Comparison of ENCODE assay signal across 23 mouse cellular contexts in the genomic region with DNA sequence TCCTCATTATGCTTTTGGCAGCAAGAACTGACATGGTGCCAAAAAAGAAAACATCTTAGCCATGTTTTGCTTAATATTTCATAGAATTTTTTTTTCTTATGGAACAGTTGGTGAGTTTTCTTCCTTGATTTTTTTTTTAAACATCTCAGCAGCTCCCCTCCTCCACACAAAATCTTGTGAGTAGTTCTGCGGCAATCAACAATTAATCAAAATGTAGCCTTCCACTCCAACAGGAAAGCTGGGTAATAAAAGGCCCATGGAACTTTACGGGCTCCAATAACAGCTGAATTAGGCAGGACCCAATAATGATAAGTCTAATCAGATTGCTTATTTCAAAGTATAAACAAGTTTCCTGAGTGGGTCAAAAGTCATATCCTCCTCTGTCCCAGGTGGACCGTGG.
DNase-seq lines count a peak whose midpoint lies in the region; ATAC-seq and TF ChIP-seq lines count a peak whose summit lies in the region.
"Had no signal": no experiment of that assay in that cellular context is flagged by ENCODE, and none has a peak within 500 bp of the region (broad histone marks: within the 10 kb centered on the region; RNA-seq: fewer than 3 reads in every experiment).

No protein-coding gene starts in this region.

- ATAC-seq in lung, embryonic 14.5 days (ENCODE audit: insufficient read depth) = no peak
- ATAC-seq in hindbrain, embryonic 16.5 days = no peak
- ATAC-seq: forebrain, embryonic 13.5 days; intestine, embryonic 15.5 days had no signal

- H3K36me3 ChIP-seq in heart, adult 2 months (ENCODE audit: control insufficient read depth, insufficient read depth, low read length) = no peaks in the 10 kb centered on the region; the same call in none of the 2 replicates
- H3K36me3 ChIP-seq in lung, embryonic 14.5 days (ENCODE audit: insufficient read depth) = no peaks in the 10 kb centered on the region
- H3K36me3 ChIP-seq in hindbrain, embryonic 16.5 days (ENCODE audit: control insufficient read depth, insufficient read depth, low read length) = no peaks in the 10 kb centered on the region
- H3K36me3 ChIP-seq: forebrain, embryonic 10.5 days; G1E; heart, embryonic 10.5 days; heart, embryonic 13.5 days; hindbrain, embryonic 12.5 days; hindbrain, embryonic 15.5 days; intestine, embryonic 15.5 days had no signal

- no peaks in the 10 kb centered on the region for H3K9me3 ChIP-seq in lung, embryonic 14.5 days (ENCODE audit: low read depth, low read length)
- no peaks in the 10 kb centered on the region for H3K9me3 ChIP-seq in hindbrain, embryonic 16.5 days (ENCODE audit: control insufficient read depth, low read length)
- H3K9me3 ChIP-seq: forebrain, embryonic 10.5 days; forebrain, embryonic 13.5 days; heart, embryonic 10.5 days; heart, embryonic 13.5 days; hindbrain, embryonic 12.5 days; hindbrain, embryonic 15.5 days; intestine, embryonic 15.5 days had no signal

- no peaks in the 10 kb centered on the region for H3K79me2 ChIP-seq in heart, adult 2 months (replicated peaks; ENCODE audit: control insufficient read depth, insufficient read depth, low read length)

- WGBS in heart, adult 2 months = 42% methylated on average over 3 of the region's 3 CpGs
- 23% methylated on average over 3 of the region's 3 CpGs for WGBS in lung, embryonic 14.5 days
- WGBS in hindbrain, embryonic 16.5 days = 76% methylated on average over 3 of the region's 3 CpGs

- no peak overlapping the region for H3K9ac ChIP-seq in heart, adult 2 months (ENCODE audit: low read depth, low read length)
- no peak overlapping the region for H3K9ac ChIP-seq in lung, embryonic 14.5 days
- no peak overlapping the region for H3K9ac ChIP-seq in hindbrain, embryonic 16.5 days (ENCODE audit: low read depth, low read length)
- H3K9ac ChIP-seq: forebrain, embryonic 13.5 days; heart, embryonic 13.5 days; hindbrain, embryonic 12.5 days; hindbrain, embryonic 15.5 days; intestine, embryonic 15.5 days had no signal

- no peak for TF ChIP-seq CTCF in heart, adult 2 months (IDR thresholded peaks at IDR 0.05)
- TF ChIP-seq CTCF in lung, embryonic 14.5 days (IDR thresholded peaks at IDR 0.05; ENCODE audit: low read depth) = no peak

- no peak overlapping the region for H3K4me2 ChIP-seq in lung, embryonic 14.5 days
- H3K4me2 ChIP-seq in hindbrain, embryonic 16.5 days (ENCODE audit: low read length) = no peak overlapping the region
- H3K4me2 ChIP-seq: forebrain, embryonic 13.5 days; heart, embryonic 13.5 days; hindbrain, embryonic 12.5 days; hindbrain, embryonic 15.5 days; intestine, embryonic 15.5 days had no signal

- no peak overlapping the region for H3K4me3 ChIP-seq in heart, adult 2 months
- no peak overlapping the region for H3K4me3 ChIP-seq in lung, embryonic 14.5 days (ENCODE audit: low read depth, low read length)
- no peak overlapping the region for H3K4me3 ChIP-seq in hindbrain, embryonic 16.5 days (ENCODE audit: low read length)
- H3K4me3 ChIP-seq: forebrain, embryonic 10.5 days; forebrain, embryonic 13.5 days; heart, embryonic 10.5 days; heart, embryonic 13.5 days; hindbrain, embryonic 12.5 days; hindbrain, embryonic 15.5 days; intestine, embryonic 15.5 days had no signal

- no peaks in the 10 kb centered on the region for H3K27me3 ChIP-seq in heart, adult 2 months (ENCODE audit: control insufficient read depth, insufficient read depth, low read length)
- H3K27me3 ChIP-seq in lung, embryonic 14.5 days (ENCODE audit: insufficient read depth, low read length) = no peaks in the 10 kb centered on the region
- H3K27me3 ChIP-seq in hindbrain, embryonic 16.5 days (replicated peaks; ENCODE audit: control insufficient read depth, insufficient read depth, low read length) = no peaks in the 10 kb centered on the region
- H3K27me3 ChIP-seq: CH12.LX; forebrain, embryonic 13.5 days; heart, embryonic 13.5 days; hindbrain, embryonic 12.5 days; hindbrain, embryonic 15.5 days; intestine, embryonic 15.5 days had no signal

- no peak for DNase-seq in heart, adult 2 months
- no peak for DNase-seq in heart, postnatal 10 days
- DNase-seq in lung, embryonic 14.5 days = peak; percentile 70
- no peak for DNase-seq in lung, postnatal 25 days (ENCODE audit: low spot score)
- peak; percentile 2 for DNase-seq in brain, adult 2 months (ENCODE audit: low read depth, low spot score)
- DNase-seq: adrenal gland, adult 2 months; adrenal gland, postnatal 14 days; B cell, adult 2 months; cerebellum, adult 18-20 months; cerebellum, adult 9-10 months; cerebellum, postnatal 14 days; gastrocnemius, postnatal 25 days; heart, adult 18-20 months had no signal

- no peak for TF ChIP-seq POLR2A in heart, adult 2 months (IDR thresholded peaks at IDR 0.05; ENCODE audit: insufficient read depth, low read depth, low read length)

- peak overlapping the region; percentile 24; the same call in 1 of the 2 replicates for H3K27ac ChIP-seq in heart, adult 2 months
- H3K27ac ChIP-seq in lung, embryonic 14.5 days (ENCODE audit: low read depth) = no peak overlapping the region
- H3K27ac ChIP-seq in hindbrain, embryonic 16.5 days (ENCODE audit: low read depth, low read length) = no peak overlapping the region
- H3K27ac ChIP-seq: forebrain, embryonic 10.5 days; forebrain, embryonic 13.5 days; heart, embryonic 10.5 days; heart, embryonic 13.5 days; hindbrain, embryonic 12.5 days; hindbrain, embryonic 15.5 days; intestine, embryonic 15.5 days had no signal

- TF ChIP-seq EP300 in heart, adult 2 months (IDR thresholded peaks at IDR 0.05; ENCODE audit: insufficient read depth, low read depth, low read length) = no peak

- H3K4me1 ChIP-seq in heart, adult 2 months (ENCODE audit: control insufficient read depth, insufficient read depth, low read length) = peaks cover 3% of the 10 kb centered on the region
- H3K4me1 ChIP-seq in lung, embryonic 14.5 days (ENCODE audit: insufficient read depth) = peaks cover 5% of the 10 kb centered on the region; the same call in 1 of the 2 replicates
- H3K4me1 ChIP-seq in hindbrain, embryonic 16.5 days (ENCODE audit: control insufficient read depth, insufficient read depth, low read depth, low read length) = no peaks in the 10 kb centered on the region
- H3K4me1 ChIP-seq: forebrain, embryonic 10.5 days; forebrain, embryonic 13.5 days; heart, embryonic 10.5 days; heart, embryonic 13.5 days; hindbrain, embryonic 12.5 days; hindbrain, embryonic 15.5 days had no signal

- intact Hi-C loops in heart, adult 2 months (cut with DNase I) = no loop called here
- intact Hi-C loops in heart, postnatal 10 days (cut with DNase I) = no loop called here

Comparison
In these comparisons a context has a peak if more than half of its experiments do, and no peak if none do; other contexts are left out.
1. DNase-seq: peak in lung, embryonic 14.5 days (single experiment) and brain, adult 2 months (single experiment); none in heart, adult 2 months (0 of 2), heart, postnatal 10 days (0 of 2) and lung, postnatal 25 days (single experiment).